Mouse (Mus musculus): ENCODE measurements around the gene Ppp1r15b. TPM values are rescaled to one million over a fixed set of nuclear protein-coding genes. Genes with fewer than 3 reads are reported as not detected.

Ppp1r15b gene
- polyA plus RNA-seq, 1 experiment from 2014 or later = 55.3 TPM

- Histone ChIP-seq H3K4me3 (ENCODE audit: low read depth, low read length) (no peak overlapping the region), H3K36me3 (ENCODE audit: control insufficient read depth, insufficient read depth, low read length) (peaks cover 17% of the 10 kb centered on the region), H3K27me3 (ENCODE audit: control insufficient read depth, insufficient read depth, low read length) (no peaks in the 10 kb centered on the region), H3K9me3 (ENCODE audit: control insufficient read depth, low read length) (no peaks in the 10 kb centered on the region), H3K9ac (ENCODE audit: low read length) (no peak overlapping the region), H3K27ac (ENCODE audit: low read depth, low read length) (no peak overlapping the region), H3K4me2 (ENCODE audit: low read depth) (no peak overlapping the region), H3K4me1 (ENCODE audit: control insufficient read depth, insufficient read depth, low read length) (peaks cover 19% of the 10 kb centered on the region)
- DNase-seq (ENCODE audit: low spot score) = no peak
- 97% methylated on average over 1 of the region's 1 CpGs for WGBS
- no peak for ATAC-seq (ENCODE audit: insufficient read depth, low FRiP score, low TSS enrichment)
These were observed 7.5 kb downstream of the Ppp1r15b start for GRCm38 (mm10) chr1:133138401-133138800.

- no peak overlapping the region for H3K27ac ChIP-seq (ENCODE audit: low read depth, low read length)
- 64% methylated on average over 22 of the region's 22 CpGs for WGBS
- no peak overlapping the region for H3K4me3 ChIP-seq (ENCODE audit: low read depth, low read length)
- no peak for ATAC-seq (ENCODE audit: insufficient read depth, low FRiP score, low TSS enrichment)
- no peak overlapping the region for H3K9ac ChIP-seq (ENCODE audit: low read length)
- peak; percentile 57 for DNase-seq (ENCODE audit: low spot score)
- no peak overlapping the region for H3K4me2 ChIP-seq (ENCODE audit: low read depth)
- no peaks in the 10 kb centered on the region for H3K27me3 ChIP-seq (ENCODE audit: control insufficient read depth, insufficient read depth, low read length)
- H3K9me3 ChIP-seq (ENCODE audit: control insufficient read depth, low read length) = no peaks in the 10 kb centered on the region
- no peaks in the 10 kb centered on the region for H3K36me3 ChIP-seq (ENCODE audit: control insufficient read depth, insufficient read depth, low read length)
- no peaks in the 10 kb centered on the region for H3K4me1 ChIP-seq (ENCODE audit: control insufficient read depth, insufficient read depth, low read length)
These were observed 15.4 kb downstream of the Ppp1r15b start for GRCm38 (mm10) chr1:133146014-133147009.

GRCm38 (mm10) chr1:133147324-133147723, 16.4 kb downstream of the Ppp1r15b start:
- Histone ChIP-seq H3K27ac (ENCODE audit: low read depth, low read length) (no peak overlapping the region), H3K4me3 (ENCODE audit: low read depth, low read length) (no peak overlapping the region), H3K36me3 (ENCODE audit: control insufficient read depth, insufficient read depth, low read length) (no peaks in the 10 kb centered on the region), H3K9ac (ENCODE audit: low read length) (no peak overlapping the region), H3K4me2 (ENCODE audit: low read depth) (no peak overlapping the region), H3K27me3 (ENCODE audit: control insufficient read depth, insufficient read depth, low read length) (no peaks in the 10 kb centered on the region), H3K4me1 (ENCODE audit: control insufficient read depth, insufficient read depth, low read length) (no peaks in the 10 kb centered on the region), H3K9me3 (ENCODE audit: control insufficient read depth, low read length) (no peaks in the 10 kb centered on the region)
- DNase-seq (ENCODE audit: low spot score) (no peak), ATAC-seq (ENCODE audit: insufficient read depth, low FRiP score, low TSS enrichment) (no peak)
- 88% methylated on average over 5 of the region's 5 CpGs for WGBS

- no peak overlapping the region for H3K9ac ChIP-seq (ENCODE audit: low read length)
- no peak overlapping the region for H3K4me2 ChIP-seq (ENCODE audit: low read depth)
- ATAC-seq (ENCODE audit: insufficient read depth, low FRiP score, low TSS enrichment) (no peak), DNase-seq (ENCODE audit: low spot score) (no peak)
- H3K27ac ChIP-seq (ENCODE audit: low read depth, low read length) = no peak overlapping the region
- 92% methylated on average over 8 of the region's 8 CpGs for WGBS
- H3K36me3 ChIP-seq (ENCODE audit: control insufficient read depth, insufficient read depth, low read length) = no peaks in the 10 kb centered on the region
- H3K4me3 ChIP-seq (ENCODE audit: low read depth, low read length) = no peak overlapping the region
- no peaks in the 10 kb centered on the region for H3K4me1 ChIP-seq (ENCODE audit: control insufficient read depth, insufficient read depth, low read length)
- H3K9me3 ChIP-seq (ENCODE audit: control insufficient read depth, low read length) = no peaks in the 10 kb centered on the region
- no peaks in the 10 kb centered on the region for H3K27me3 ChIP-seq (ENCODE audit: control insufficient read depth, insufficient read depth, low read length)
These were observed 17.2 kb downstream of the Ppp1r15b start for GRCm38 (mm10) chr1:133148122-133148521.

- no peak for DNase-seq (ENCODE audit: low spot score)
- no peaks in the 10 kb centered on the region for H3K4me1 ChIP-seq (ENCODE audit: control insufficient read depth, insufficient read depth, low read length)
- no peaks in the 10 kb centered on the region for H3K36me3 ChIP-seq (ENCODE audit: control insufficient read depth, insufficient read depth, low read length)
- no peak overlapping the region for H3K27ac ChIP-seq (ENCODE audit: low read depth, low read length)
- no peak for ATAC-seq (ENCODE audit: insufficient read depth, low FRiP score, low TSS enrichment)
- no peaks in the 10 kb centered on the region for H3K27me3 ChIP-seq (ENCODE audit: control insufficient read depth, insufficient read depth, low read length)
- H3K9me3 ChIP-seq (ENCODE audit: control insufficient read depth, low read length) = no peaks in the 10 kb centered on the region
- no peak overlapping the region for H3K9ac ChIP-seq (ENCODE audit: low read length)
- no peak overlapping the region for H3K4me2 ChIP-seq (ENCODE audit: low read depth)
- H3K4me3 ChIP-seq (ENCODE audit: low read depth, low read length) = no peak overlapping the region
- WGBS = 100% methylated on average over 2 of the region's 2 CpGs
These were observed 19.6 kb downstream of the Ppp1r15b start for GRCm38 (mm10) chr1:133150556-133150955.

- no peaks in the 10 kb centered on the region for H3K9me3 ChIP-seq (ENCODE audit: control insufficient read depth, low read length)
- H3K36me3 ChIP-seq (ENCODE audit: control insufficient read depth, insufficient read depth, low read length) = no peaks in the 10 kb centered on the region
- no peak for ATAC-seq (ENCODE audit: insufficient read depth, low FRiP score, low TSS enrichment)
- 91% methylated on average over 3 of the region's 3 CpGs for WGBS
- H3K27me3 ChIP-seq (ENCODE audit: control insufficient read depth, insufficient read depth, low read length) = no peaks in the 10 kb centered on the region
- H3K27ac ChIP-seq (ENCODE audit: low read depth, low read length) = no peak overlapping the region
- H3K4me2 ChIP-seq (ENCODE audit: low read depth) = no peak overlapping the region
- H3K9ac ChIP-seq (ENCODE audit: low read length) = no peak overlapping the region
- no peak for DNase-seq (ENCODE audit: low spot score)
- H3K4me3 ChIP-seq (ENCODE audit: low read depth, low read length) = no peak overlapping the region
- H3K4me1 ChIP-seq (ENCODE audit: control insufficient read depth, insufficient read depth, low read length) = no peaks in the 10 kb centered on the region
These were observed 21.3 kb downstream of the Ppp1r15b start for GRCm38 (mm10) chr1:133152213-133152612.

- DNase-seq (ENCODE audit: low spot score) = no peak
- no peaks in the 10 kb centered on the region for H3K4me1 ChIP-seq (ENCODE audit: control insufficient read depth, insufficient read depth, low read length)
- no peak for ATAC-seq (ENCODE audit: insufficient read depth, low FRiP score, low TSS enrichment)
- no peak overlapping the region for H3K27ac ChIP-seq (ENCODE audit: low read depth, low read length)
- H3K9me3 ChIP-seq (ENCODE audit: control insufficient read depth, low read length) = no peaks in the 10 kb centered on the region
- no peaks in the 10 kb centered on the region for H3K36me3 ChIP-seq (ENCODE audit: control insufficient read depth, insufficient read depth, low read length)
- H3K4me2 ChIP-seq (ENCODE audit: low read depth) = no peak overlapping the region
- H3K9ac ChIP-seq (ENCODE audit: low read length) = no peak overlapping the region
- 83% methylated on average over 6 of the region's 6 CpGs for whole genome bisulfite sequencing
- no peak overlapping the region for H3K4me3 ChIP-seq (ENCODE audit: low read depth, low read length)
- no peaks in the 10 kb centered on the region for H3K27me3 ChIP-seq (ENCODE audit: control insufficient read depth, insufficient read depth, low read length)
These were observed 24.3 kb downstream of the Ppp1r15b start for GRCm38 (mm10) chr1:133155270-133155669.

- H3K4me2 ChIP-seq (ENCODE audit: low read depth) = no peak overlapping the region
- WGBS = 70% methylated on average over 7 of the region's 7 CpGs
- no peak overlapping the region for H3K4me3 ChIP-seq (ENCODE audit: low read depth, low read length)
- H3K9me3 ChIP-seq (ENCODE audit: control insufficient read depth, low read length) = no peaks in the 10 kb centered on the region
- no peaks in the 10 kb centered on the region for H3K36me3 ChIP-seq (ENCODE audit: control insufficient read depth, insufficient read depth, low read length)
- no peak overlapping the region for H3K9ac ChIP-seq (ENCODE audit: low read length)
- no peak for ATAC-seq (ENCODE audit: insufficient read depth, low FRiP score, low TSS enrichment)
- no peak overlapping the region for H3K27ac ChIP-seq (ENCODE audit: low read depth, low read length)
- no peak for DNase-seq (ENCODE audit: low spot score)
- 0 out of 2 replicates have a peak, but pooled peaks cover 1% of the 10 kb centered on the region for H3K4me1 ChIP-seq (ENCODE audit: control insufficient read depth, insufficient read depth, low read length)
- peaks cover 22% of the 10 kb centered on the region for H3K27me3 ChIP-seq (ENCODE audit: control insufficient read depth, insufficient read depth, low read length)
These were observed 28.2 kb downstream of the Ppp1r15b start for GRCm38 (mm10) chr1:133159128-133159564.

GRCm38 (mm10) chr1:133161559-133161958, 30.6 kb downstream of the Ppp1r15b start:
- DNase-seq (ENCODE audit: low spot score) = no peak
- Histone ChIP-seq H3K27me3 (ENCODE audit: control insufficient read depth, insufficient read depth, low read length) (peaks cover 37% of the 10 kb centered on the region), H3K9me3 (ENCODE audit: control insufficient read depth, low read length) (no peaks in the 10 kb centered on the region)

More at GRCm38 (mm10) chr1:133161559-133161958, 30.6 kb downstream of the Ppp1r15b start:
- no peak overlapping the region for H3K4me2 ChIP-seq (ENCODE audit: low read depth)
- H3K4me3 ChIP-seq (ENCODE audit: low read depth, low read length) = no peak overlapping the region
- H3K4me1 ChIP-seq (ENCODE audit: control insufficient read depth, insufficient read depth, low read length) = 0 out of 2 replicates have a peak, but pooled peaks cover 7% of the 10 kb centered on the region
- no peak for ATAC-seq (ENCODE audit: insufficient read depth, low FRiP score, low TSS enrichment)
- 69% methylated on average over 4 of the region's 4 CpGs for WGBS
- no peak overlapping the region for H3K27ac ChIP-seq (ENCODE audit: low read depth, low read length)
- H3K9ac ChIP-seq (ENCODE audit: low read length) = no peak overlapping the region
- no peaks in the 10 kb centered on the region for H3K36me3 ChIP-seq (ENCODE audit: control insufficient read depth, insufficient read depth, low read length)
